Mouse (Mus musculus): ENCODE data around the gene Mageb1.
"Not testable (repeated sequence)": the region's sequence is repeated elsewhere in the genome, so short reads cannot be mapped to it uniquely, and the experiment has no call there.

Gene Mageb1

DNA sequence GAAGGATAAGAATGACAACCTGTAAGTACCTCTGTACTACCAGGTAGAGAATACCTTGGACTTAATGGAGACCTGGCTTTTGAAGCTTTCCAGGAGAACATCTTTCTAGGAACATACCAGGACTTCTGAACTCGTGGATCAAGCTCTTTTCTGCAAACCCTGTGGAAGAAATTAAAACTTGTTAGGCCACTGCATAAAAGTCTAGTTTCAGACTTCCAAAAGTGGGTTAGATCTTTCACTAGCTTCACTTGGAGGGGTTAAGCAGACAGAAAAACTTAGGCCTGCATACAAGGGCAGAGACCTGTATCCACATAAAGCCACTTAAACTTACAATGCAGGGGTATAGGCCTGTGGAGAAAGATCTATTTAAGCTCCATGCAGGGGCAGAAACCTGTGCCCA lies at the start of gene Mageb1:
Gene Mageb1, minus strand, starts transcription at position 101 of the 400 bp plus-strand sequence.
- DNase-seq (ENCODE audit: low spot score in 2 of 2), result not testable (repeated sequence)
